Mouse (Mus musculus) monocyte, adult 5-6 weeks (primary cell): Measurements from ENCODE around the gene Xrcc5. TPM values are rescaled to one million over a fixed set of nuclear protein-coding genes. Genes with fewer than 3 reads are reported as not detected.

Source experiments
- ATAC-seq: fragments of 153-309, 156-312 bp; replicated peaks from 2 replicates; pipeline ENCODE4 v1.8.0; 2017; ENCODE audit warnings: mild to moderate bottlenecking; ENCODE audit not compliant: low TSS enrichment, insufficient number of reproducible peaks, severe bottlenecking, poor library complexity, low FRiP score
- total RNA-seq: library from RNA; stranded (forward); fragments of 200-1000, 200-491, 200-594 nt; gene quantifications from 3 replicates; pipeline ENCODE4 v1.2.3, GENCODE M21; 2017

Xrcc5 gene
- total RNA-seq, 1 experiment from 2014 or later: 9.1 TPM

DNA sequence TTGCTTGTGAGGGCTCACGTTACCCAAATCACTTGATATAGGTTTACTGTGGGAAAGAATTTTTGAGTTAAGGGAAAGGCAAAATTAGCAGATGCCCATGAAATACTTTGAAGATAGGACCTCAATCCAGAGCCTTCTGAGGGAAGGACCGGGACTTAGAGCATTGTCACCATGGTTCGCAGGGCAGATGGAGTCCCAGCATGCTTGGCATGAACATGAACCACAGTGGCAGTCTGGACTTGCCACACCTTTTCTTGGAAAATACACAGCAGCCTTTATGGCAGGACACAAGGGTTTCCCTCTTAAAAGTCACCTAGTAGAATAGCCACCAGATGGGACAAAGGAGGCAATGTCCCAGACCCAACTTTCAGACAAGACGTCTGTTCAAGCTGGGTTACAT, 114.9 kb downstream of the Xrcc5 start:
- ATAC-seq: no peak

DNA sequence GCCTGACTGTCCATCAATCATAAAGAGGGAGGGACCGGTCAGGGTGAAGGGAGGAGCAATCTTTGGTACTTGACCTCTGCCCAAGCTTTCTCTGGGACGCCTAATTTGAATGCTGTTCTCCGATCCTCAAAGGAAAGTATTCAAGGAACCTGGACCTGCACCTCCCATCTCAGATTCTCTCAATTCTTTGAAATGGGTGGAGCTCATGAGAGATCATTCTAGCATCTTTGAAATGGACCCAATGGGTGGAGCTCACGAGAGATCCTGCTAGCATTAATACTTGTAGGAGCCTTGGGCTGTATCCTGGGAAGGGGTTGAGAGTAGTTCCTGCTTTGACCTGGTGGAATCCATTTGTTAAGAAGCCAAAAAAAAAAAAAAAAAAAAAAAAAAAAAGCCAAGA, 119.2 kb downstream of the Xrcc5 start:
- ATAC-seq: no peak

DNA sequence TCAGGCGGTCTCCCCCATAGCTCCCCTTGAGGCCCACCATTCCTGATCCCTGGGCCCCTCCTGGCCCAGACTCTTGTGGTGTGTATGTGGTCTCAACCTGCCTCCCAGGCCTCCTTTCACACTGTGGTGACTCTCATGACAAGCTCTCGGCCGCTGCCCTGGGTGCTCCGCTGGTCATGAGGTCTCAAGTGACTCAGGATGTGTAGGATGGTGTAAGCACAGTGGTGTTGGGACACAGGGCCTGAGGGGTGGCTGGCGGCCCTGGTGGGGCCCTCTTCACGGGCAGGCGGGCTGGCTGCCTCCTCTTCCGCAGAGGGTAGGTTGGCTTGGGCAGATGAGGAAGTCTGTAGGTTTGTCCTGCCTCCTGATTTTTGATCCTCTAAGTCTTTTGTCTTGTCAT, 121.3 kb downstream of the Xrcc5 start:
- ATAC-seq: peak; percentile 57

DNA sequence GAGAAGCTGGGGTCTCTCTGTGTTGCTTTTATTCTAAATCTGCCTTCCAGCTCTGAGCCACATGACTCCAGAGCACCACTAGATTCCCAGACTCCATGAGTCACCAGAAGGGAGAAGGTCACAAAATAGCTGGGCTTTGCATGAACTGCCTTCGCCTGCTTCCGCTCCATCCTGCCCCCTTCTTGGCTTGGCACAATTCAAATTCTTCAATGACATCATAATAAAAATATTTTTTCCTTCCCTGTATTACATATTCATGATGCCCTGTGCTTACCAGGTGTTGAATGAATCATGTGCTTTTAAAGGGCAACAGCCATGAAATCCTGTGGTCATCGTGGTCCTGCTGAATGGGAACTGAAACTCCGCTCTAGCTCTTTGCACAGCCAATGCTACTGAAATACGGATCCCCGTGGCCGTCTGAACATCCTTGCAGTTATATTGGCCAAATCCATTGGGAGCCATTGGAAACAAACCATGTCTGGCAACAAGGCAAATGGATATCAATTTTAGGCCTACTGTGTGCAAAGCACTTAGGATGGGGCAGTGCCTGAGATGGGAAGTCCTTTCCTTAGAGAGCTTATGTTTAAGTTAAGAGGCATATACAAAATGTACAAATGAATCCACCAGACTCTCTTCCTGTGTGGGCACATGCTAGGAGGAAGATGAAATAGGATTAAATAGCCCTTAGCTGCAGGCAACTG, 122.0 kb downstream of the Xrcc5 start:
- ATAC-seq: 0 out of 2 replicates have a peak, but pooled peaks have one; percentile 19

DNA sequence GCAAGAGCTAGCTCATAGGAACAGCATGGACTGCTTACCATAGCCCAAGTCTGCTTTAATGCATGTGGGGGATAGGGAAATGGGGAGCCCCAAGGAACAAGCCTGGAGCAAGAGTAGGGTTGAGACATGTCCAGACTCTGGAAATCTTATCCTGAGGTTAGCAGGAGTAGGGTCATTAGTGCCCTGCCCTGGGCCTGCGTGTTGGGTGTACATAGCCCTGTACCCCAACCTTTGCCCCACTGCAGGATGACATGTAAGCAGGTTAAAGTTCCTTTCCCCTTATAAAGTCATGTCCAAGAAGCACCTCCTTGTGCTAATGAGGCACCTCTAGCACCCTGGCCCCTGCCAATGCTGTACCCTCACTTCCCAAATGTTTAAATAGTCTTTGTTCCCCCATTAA, 125.4 kb downstream of the Xrcc5 start:
- no peak for ATAC-seq

DNA sequence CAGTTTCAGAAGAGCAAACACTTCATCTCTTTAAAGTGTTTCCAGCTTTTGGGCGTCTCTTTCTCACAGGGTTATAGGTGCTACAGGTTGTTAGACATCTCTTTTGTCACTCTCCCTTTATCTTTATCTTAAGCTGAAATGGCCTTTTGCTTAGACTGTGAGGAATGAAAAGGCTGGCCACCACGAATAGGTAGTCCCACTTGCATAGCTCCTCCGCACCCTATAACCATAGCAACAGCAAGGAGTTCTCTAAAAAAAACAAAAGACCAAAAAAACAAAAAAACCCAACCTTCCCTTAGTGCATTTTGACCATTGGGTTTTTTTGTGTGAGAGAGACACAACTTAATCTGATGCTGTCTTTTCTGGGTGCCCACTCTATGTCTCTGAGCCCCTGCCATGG, 127.3 kb downstream of the Xrcc5 start:
- ATAC-seq: no peak

DNA sequence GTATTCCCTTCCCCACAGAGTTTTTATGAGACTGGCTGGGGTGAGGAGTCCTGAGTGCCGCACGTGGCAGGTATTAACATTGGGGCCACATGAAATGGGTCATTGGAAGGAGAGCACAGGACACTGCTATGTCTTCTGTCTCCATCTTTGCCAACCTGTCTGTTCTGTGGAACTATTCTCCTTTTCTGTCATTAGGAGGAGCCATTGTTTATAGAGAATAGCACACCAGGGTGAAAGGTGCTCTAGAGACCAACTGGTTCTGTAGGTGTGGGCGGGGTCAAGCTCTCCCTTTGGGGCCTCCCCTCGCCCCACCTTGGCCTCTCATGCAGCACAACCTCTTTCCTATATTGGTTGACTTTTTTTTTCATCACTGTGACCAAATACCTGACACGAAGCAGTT, 129.7 kb downstream of the Xrcc5 start:
- ATAC-seq: no peak

DNA sequence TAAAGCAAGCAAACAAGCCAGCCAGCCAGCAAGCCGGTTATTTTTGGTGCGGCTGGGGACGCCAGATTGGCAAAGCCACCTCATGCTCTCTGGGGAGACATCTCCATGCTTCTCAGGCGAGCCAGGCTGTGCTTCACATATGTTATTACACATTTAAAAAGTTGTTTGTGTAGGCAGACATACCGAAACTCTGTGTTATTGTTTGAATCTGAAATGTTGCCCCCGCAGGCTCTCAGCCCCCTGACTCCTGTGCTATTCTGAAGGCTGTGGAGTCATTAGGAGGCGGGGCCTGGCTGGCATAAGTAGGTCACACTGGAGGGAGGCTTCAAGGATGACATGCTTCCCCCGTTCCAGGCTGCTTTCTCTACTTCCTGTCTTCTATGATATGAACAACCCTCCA, 131.9 kb downstream of the Xrcc5 start:
- ATAC-seq: no peak

DNA sequence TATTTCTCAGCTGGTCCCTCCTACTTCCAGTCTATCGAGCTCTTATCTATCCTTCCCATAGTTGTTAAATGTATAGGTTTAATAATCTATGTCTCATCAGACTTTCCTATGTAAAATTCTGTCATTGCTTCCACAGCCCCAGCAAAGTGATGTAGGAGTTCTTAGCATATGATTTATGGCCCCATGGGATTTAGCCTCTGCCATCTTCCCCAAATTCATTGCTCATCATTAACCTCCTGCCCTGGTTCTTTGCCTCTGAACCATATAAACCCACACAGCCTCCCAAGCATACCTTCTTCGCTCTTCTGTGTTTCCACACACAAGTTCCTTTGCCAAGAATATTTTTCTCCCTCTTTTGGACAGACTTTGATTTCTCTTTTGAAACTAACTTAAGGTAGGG, 135.5 kb downstream of the Xrcc5 start:
- ATAC-seq: no peak

Other genes with a start within 250 kb of the Xrcc5 start
- 0.53 to 0.78 TPM (median 0.57 TPM) in 3 replicates for gene Mreg, start 95.1 kb upstream of the Xrcc5 start, total RNA-seq
- gene Pecr, start 23.1 kb upstream of the Xrcc5 start, total RNA-seq: 0.58 to 1.9 TPM in 2 of 3 replicates, not detected in the other
- not detected in 3 replicates for gene Tmem169, start 23.1 kb upstream of the Xrcc5 start, total RNA-seq
- not detected in 3 replicates for gene March4, start 229.5 kb downstream of the Xrcc5 start, total RNA-seq